Mouse (Mus musculus): ENCODE results near the gene Gm44596. TPM values are rescaled to one million over a fixed set of nuclear protein-coding genes. Genes with fewer than 3 reads are reported as not detected.
"Not testable (repeated sequence)": the region's sequence is repeated elsewhere in the genome, so short reads cannot be mapped to it uniquely, and the experiment has no call there.

Gene Gm44596
- total RNA-seq, 2 experiments from 2014 or later = not detected

GRCm38 (mm10) chr6:128376371-128377085 lies 1.2 kb downstream of the Gm44596 start:
- no peak for DNase-seq
- intact Hi-C loops (cut with DNase I) = loop anchor here (5.0 kb wide), 1 partner anchor 36 kb away; no protein-coding TSS in a partner anchor

- intact Hi-C loops (cut with DNase I) = loop anchor here (5.0 kb wide), 1 partner anchor 33 kb away; no protein-coding TSS in a partner anchor
- DNase-seq = no peak
Measured at GRCm38 (mm10) chr6:128379636-128380035, 4.3 kb downstream of the Gm44596 start.

- intact Hi-C loops (cut with DNase I); DNase-seq: not testable (repeated sequence)
Measured at GRCm38 (mm10) chr6:128380594-128381167, 5.4 kb downstream of the Gm44596 start.

GRCm38 (mm10) chr6:128381254-128381653 lies 6.0 kb downstream of the Gm44596 start:
- intact Hi-C loops (cut with DNase I) = no loop called here

GRCm38 (mm10) chr6:128383752-128384151 lies 8.4 kb downstream of the Gm44596 start:
- intact Hi-C loops (cut with DNase I) = no loop called here

More at GRCm38 (mm10) chr6:128381254-128381653, 6.0 kb downstream of the Gm44596 start:
- no peak for DNase-seq

GRCm38 (mm10) chr6:128385026-128385425 lies 9.7 kb downstream of the Gm44596 start:
- intact Hi-C loops (cut with DNase I) = no loop called here

More at GRCm38 (mm10) chr6:128383752-128384151, 8.4 kb downstream of the Gm44596 start:
- no peak for DNase-seq

GRCm38 (mm10) chr6:128389185-128389584 lies 13.9 kb downstream of the Gm44596 start:
- no peak for DNase-seq
- intact Hi-C loops (cut with DNase I) = no loop called here

More at GRCm38 (mm10) chr6:128385026-128385425, 9.7 kb downstream of the Gm44596 start:
- DNase-seq = no peak

GRCm38 (mm10) chr6:128390683-128391082 lies 15.4 kb downstream of the Gm44596 start:
- DNase-seq = no peak

GRCm38 (mm10) chr6:128397574-128398261 lies 22.4 kb downstream of the Gm44596 start:
- no peak for DNase-seq

More at GRCm38 (mm10) chr6:128390683-128391082, 15.4 kb downstream of the Gm44596 start:
- intact Hi-C loops (cut with DNase I) = no loop called here

GRCm38 (mm10) chr6:128398996-128399395 lies 23.7 kb downstream of the Gm44596 start, which contains the start of gene Nrip2:
Nrip2 (plus strand) TSS chr6:128399296.
- intact Hi-C loops (cut with DNase I) = no loop called here
- DNase-seq = no peak

More at GRCm38 (mm10) chr6:128397574-128398261, 22.4 kb downstream of the Gm44596 start:
- intact Hi-C loops (cut with DNase I) = no loop called here

GRCm38 (mm10) chr6:128399421-128400185 lies 24.3 kb downstream of the Gm44596 start:
- intact Hi-C loops (cut with DNase I) = no loop called here
- DNase-seq = no peak

GRCm38 (mm10) chr6:128404708-128405107 lies 29.4 kb downstream of the Gm44596 start:
- intact Hi-C loops (cut with DNase I) = no loop called here
- DNase-seq = no peak

- intact Hi-C loops (cut with DNase I) = no loop called here
- DNase-seq = no peak
Measured at GRCm38 (mm10) chr6:128408544-128409125, 33.3 kb downstream of the Gm44596 start.

- intact Hi-C loops (cut with DNase I) = loop anchor here (1.0 to 5.0 kb wide), 3 partner anchors 33 to 183 kb away; partner anchors contain the start of genes Gm44596 and Tex52
Measured at GRCm38 (mm10) chr6:128410305-128410704, 35.0 kb downstream of the Gm44596 start.

GRCm38 (mm10) chr6:128411115-128411514 lies 35.8 kb downstream of the Gm44596 start:
- DNase-seq = peak; percentile 55 to 71
- intact Hi-C loops (cut with DNase I) = loop anchor here (5.0 kb wide), 2 partner anchors 34 to 184 kb away; partner anchors contain the start of genes Gm44596 and Tex52

More at GRCm38 (mm10) chr6:128410305-128410704, 35.0 kb downstream of the Gm44596 start:
- no peak for DNase-seq

- DNase-seq = no peak
- intact Hi-C loops (cut with DNase I) = no loop called here
Measured at GRCm38 (mm10) chr6:128416169-128416568, 40.9 kb downstream of the Gm44596 start.

- intact Hi-C loops (cut with DNase I) = no loop called here
- no peak for DNase-seq
Measured at GRCm38 (mm10) chr6:128418076-128418475, 42.8 kb downstream of the Gm44596 start.

GRCm38 (mm10) chr6:128421036-128421435 lies 45.7 kb downstream of the Gm44596 start:
- no peak for DNase-seq
- intact Hi-C loops (cut with DNase I) = no loop called here

GRCm38 (mm10) chr6:128421480-128421879 lies 46.2 kb downstream of the Gm44596 start:
- no peak for DNase-seq
- intact Hi-C loops (cut with DNase I) = no loop called here
